Mouse (Mus musculus) mesoderm, embryonic 11.5 days (tissue): ENCODE results near the gene Wdr49.
"Not testable (repeated sequence)": the region's sequence is repeated elsewhere in the genome, so short reads cannot be mapped to it uniquely, and the experiment has no call there.

Source experiments
- DNase-seq: peaks from one replicate; pipeline ENCODE4 v3.0.0-alpha.2; 2012; ENCODE audit warnings: low read depth, low spot score

Gene Wdr49

GRCm38 (mm10) chr3:75301072-75301471 lies 180.9 kb downstream of the Wdr49 start:
- no peak for DNase-seq

GRCm38 (mm10) chr3:75299464-75299863 lies 182.5 kb downstream of the Wdr49 start:
- not testable (repeated sequence) for DNase-seq

GRCm38 (mm10) chr3:75297758-75298111 lies 184.2 kb downstream of the Wdr49 start:
- no peak for DNase-seq

GRCm38 (mm10) chr3:75297026-75297757 lies 184.8 kb downstream of the Wdr49 start:
- DNase-seq = no peak

- no peak for DNase-seq
These were observed 188.7 kb downstream of the Wdr49 start for GRCm38 (mm10) chr3:75293243-75293642.

GRCm38 (mm10) chr3:75277455-75277854 lies 204.5 kb downstream of the Wdr49 start:
- DNase-seq = no peak

GRCm38 (mm10) chr3:75276522-75276921 lies 205.4 kb downstream of the Wdr49 start:
- no peak for DNase-seq

- no peak for DNase-seq
These were observed 206.8 kb downstream of the Wdr49 start for GRCm38 (mm10) chr3:75275127-75275526.

GRCm38 (mm10) chr3:75269978-75270377 lies 212.0 kb downstream of the Wdr49 start, which contains the start of gene Serpini2:
Gene Serpini2, minus strand, starts transcription at chr3:75270078.
- DNase-seq = no peak

GRCm38 (mm10) chr3:75259356-75259755 lies 222.6 kb downstream of the Wdr49 start:
- DNase-seq = no peak
